Mouse (Mus musculus) heart, embryonic 14.5 days (tissue): ENCODE data around the gene 2900011O08Rik. TPM values are rescaled to one million over a fixed set of nuclear protein-coding genes. Genes with fewer than 3 reads are reported as not detected.

ENCODE experiments used
- ATAC-seq: fragments of 200-750 bp; cut with Nextera tagmentation; 2 replicates; pipeline ENCODE4 v1.8.0; 2017; ENCODE audit warnings: low read depth, moderate TSS enrichment; ENCODE audit not compliant: insufficient number of reproducible peaks, insufficient read depth, low FRiP score
- H3K27ac ChIP-seq, 2 experiments: fragments of 200-500 bp in 1 of 2; fragments of 300-500 bp in 1 of 2; sonication (generic) in 1 of 2; replicated peaks in 1 of 2; 2 replicates each; pipeline ENCODE4 v1.5.1; 2012 to 2014; ENCODE audit warnings: low read depth in 2 of 2, low read length in 2 of 2, control low read depth in 1 of 2, mild to moderate bottlenecking in 1 of 2, mixed read lengths in 1 of 2; ENCODE audit not compliant: control insufficient read depth in 1 of 2, insufficient read depth in 1 of 2
- H3K27me3 ChIP-seq: fragments of 300-500 bp; sonication (generic); 2 replicates; pipeline ENCODE4 v1.6.1; 2014; ENCODE audit warnings: mild to moderate bottlenecking, low read length, control low read depth; ENCODE audit not compliant: control insufficient read depth, insufficient read depth
- H3K36me3 ChIP-seq: fragments of 300-500 bp; sonication (generic); 2 replicates; pipeline ENCODE4 v1.6.1; 2014; ENCODE audit warnings: mild to moderate bottlenecking, control low read depth, low read length, mixed read lengths; ENCODE audit not compliant: control insufficient read depth, insufficient read depth
- H3K4me1 ChIP-seq, 2 experiments: fragments of 200-500 bp in 1 of 2; fragments of 300-500 bp in 1 of 2; sonication (generic) in 1 of 2; 2 replicates each; pipeline ENCODE4 v1.6.1; 2012 to 2014; ENCODE audit warnings: low read length in 2 of 2, control low read depth in 1 of 2, mixed read lengths in 1 of 2; ENCODE audit not compliant: control insufficient read depth in 2 of 2, insufficient read depth in 2 of 2
- H3K4me2 ChIP-seq: fragments of 300-500 bp; sonication (generic); 2 replicates; pipeline ENCODE4 v1.6.1; 2014; ENCODE audit warnings: mild to moderate bottlenecking, low read length
- H3K4me3 ChIP-seq, 2 experiments: fragments of 200-500 bp in 1 of 2; fragments of 300-500 bp in 1 of 2; sonication (generic) in 1 of 2; 2 replicates each; pipeline ENCODE4 v1.5.1; 2012 to 2014; ENCODE audit warnings: low read length in 2 of 2, mild to moderate bottlenecking in 2 of 2, control low read depth in 1 of 2, low read depth in 1 of 2, moderate library complexity in 1 of 2; ENCODE audit not compliant: control insufficient read depth in 1 of 2, insufficient read depth in 1 of 2
- H3K9ac ChIP-seq: fragments of 300-500 bp; sonication (generic); 2 replicates; pipeline ENCODE4 v1.6.1; 2014; ENCODE audit warnings: mild to moderate bottlenecking, low read length
- H3K9me3 ChIP-seq: fragments of 300-500 bp; sonication (generic); 2 replicates; pipeline ENCODE4 v1.6.1; 2016; ENCODE audit warnings: low read length, control low read depth; ENCODE audit not compliant: control insufficient read depth
- WGBS: fragments of 180-500 bp; shearing (Covaris S2); extraction: QIAGEN DNeasy Blood & Tissue Kit; methylation state at CpG from one replicate; pipeline ENCODE4 v1.1.7; 2014; 5-methylcytosine and 5-hydroxymethylcytosine counted together
- polyA plus RNA-seq: library from polyadenylated mRNA; unstranded; fragments of >200 nt; fragmentation: Nextera tagmentation; extraction: Ambion mirVana; gene quantifications from 2 replicates; pipeline ENCODE4 v1.2.1, GENCODE M21; 2014

2900011O08Rik gene
- polyA plus RNA-seq, 1 experiment from 2014 or later = 0.88 TPM

GRCm38 (mm10) chr16:13986197-13986573 lies 219 bp upstream of the 2900011O08Rik start:
- Histone ChIP-seq H3K27me3 (0 out of 2 replicates have a peak, but pooled peaks cover 4% of the 10 kb centered on the region), H3K4me3 (peak overlapping the region; percentile 34 to 45; a peak in 3 of 4 replicates), H3K9ac (no peak overlapping the region), H3K27ac (no peak overlapping the region), H3K4me1 (peaks cover 2 to 3% of the 10 kb centered on the region in 2 experiments; a peak in 1 of 4 replicates), H3K4me2 (peak overlapping the region; percentile 85), H3K36me3 (no peaks in the 10 kb centered on the region), H3K9me3 (no peaks in the 10 kb centered on the region)
- 58% methylated on average over 3 of the region's 3 CpGs for WGBS
- ATAC-seq = no peak

GRCm38 (mm10) chr16:13992518-13993248 lies 6.3 kb downstream of the 2900011O08Rik start:
- 71% methylated on average over 11 of the region's 11 CpGs for WGBS
- H3K9ac ChIP-seq = no peak overlapping the region

GRCm38 (mm10) chr16:13994076-13994475 lies 7.7 kb downstream of the 2900011O08Rik start:
- H3K4me3 ChIP-seq = no peak overlapping the region
- H3K27ac ChIP-seq = no peak overlapping the region
- no peak for ATAC-seq
- H3K9me3 ChIP-seq = no peaks in the 10 kb centered on the region
- WGBS = 60% methylated on average over 1 of the region's 1 CpGs
- H3K4me1 ChIP-seq = no peaks in the 10 kb centered on the region
- H3K4me2 ChIP-seq = no peak overlapping the region
- no peak overlapping the region for H3K9ac ChIP-seq
- H3K36me3 ChIP-seq = no peaks in the 10 kb centered on the region
- H3K27me3 ChIP-seq = no peaks in the 10 kb centered on the region

More at GRCm38 (mm10) chr16:13992518-13993248, 6.3 kb downstream of the 2900011O08Rik start:
- no peaks in the 10 kb centered on the region for H3K9me3 ChIP-seq
- no peak overlapping the region for H3K4me3 ChIP-seq
- no peak overlapping the region for H3K4me2 ChIP-seq
- H3K4me1 ChIP-seq = no peaks in the 10 kb centered on the region
- H3K27me3 ChIP-seq = no peaks in the 10 kb centered on the region
- H3K27ac ChIP-seq = no peak overlapping the region
- no peak for ATAC-seq
- H3K36me3 ChIP-seq = no peaks in the 10 kb centered on the region

GRCm38 (mm10) chr16:13994502-13994901 lies 8.1 kb downstream of the 2900011O08Rik start:
- no peaks in the 10 kb centered on the region for H3K36me3 ChIP-seq
- WGBS = 72% methylated on average over 1 of the region's 1 CpGs
- no peak overlapping the region for H3K27ac ChIP-seq
- H3K9ac ChIP-seq = no peak overlapping the region
- H3K4me1 ChIP-seq = no peaks in the 10 kb centered on the region
- no peaks in the 10 kb centered on the region for H3K27me3 ChIP-seq
- H3K4me3 ChIP-seq = no peak overlapping the region
- H3K4me2 ChIP-seq = no peak overlapping the region
- ATAC-seq = no peak
- H3K9me3 ChIP-seq = no peaks in the 10 kb centered on the region

GRCm38 (mm10) chr16:14003386-14004130 lies 17.2 kb downstream of the 2900011O08Rik start:
- H3K4me1 ChIP-seq = peaks cover 2% of the 10 kb centered on the region in 2 experiments; a peak in 1 of 4 replicates
- H3K36me3 ChIP-seq = no peaks in the 10 kb centered on the region
- H3K27ac ChIP-seq = no peak overlapping the region
- WGBS = 45% methylated on average over 8 of the region's 8 CpGs
- peaks cover 4% of the 10 kb centered on the region; the same call in 1 of the 2 replicates for H3K27me3 ChIP-seq
- no peak overlapping the region for H3K9ac ChIP-seq
- no peak overlapping the region for H3K4me2 ChIP-seq
- no peak for ATAC-seq
- H3K4me3 ChIP-seq = no peak overlapping the region
- no peaks in the 10 kb centered on the region for H3K9me3 ChIP-seq

GRCm38 (mm10) chr16:14004170-14004569 lies 17.8 kb downstream of the 2900011O08Rik start:
- no peak for ATAC-seq
- H3K27ac ChIP-seq = no peak overlapping the region
- 36% methylated on average over 3 of the region's 3 CpGs for WGBS
- no peaks in the 10 kb centered on the region for H3K9me3 ChIP-seq
- H3K4me3 ChIP-seq = no peak overlapping the region
- H3K4me2 ChIP-seq = no peak overlapping the region
- peaks cover 4% of the 10 kb centered on the region; the same call in 1 of the 2 replicates for H3K27me3 ChIP-seq
- no peak overlapping the region for H3K9ac ChIP-seq
- H3K4me1 ChIP-seq = peaks cover 2% of the 10 kb centered on the region in 2 experiments; a peak in 1 of 4 replicates
- no peaks in the 10 kb centered on the region for H3K36me3 ChIP-seq

- Histone ChIP-seq H3K27ac (no peak overlapping the region), H3K9ac (no peak overlapping the region), H3K4me1 (peaks cover 2% of the 10 kb centered on the region in 2 experiments; a peak in 1 of 4 replicates), H3K36me3 (no peaks in the 10 kb centered on the region), H3K4me3 (no peak overlapping the region), H3K4me2 (no peak overlapping the region), H3K9me3 (no peaks in the 10 kb centered on the region), H3K27me3 (peaks cover 4% of the 10 kb centered on the region; the same call in 1 of the 2 replicates)
- no peak for ATAC-seq
- WGBS = 75% methylated on average over 2 of the region's 2 CpGs
Measured at GRCm38 (mm10) chr16:14004726-14005125, 18.3 kb downstream of the 2900011O08Rik start.
